Mouse (Mus musculus) liver, embryonic 11.5 days (tissue): ENCODE results near the gene Sh3rf3. TPM values are rescaled to one million over a fixed set of nuclear protein-coding genes. Genes with fewer than 3 reads are reported as not detected.

Experiments
- ATAC-seq: fragments of 200-750 bp; cut with Nextera tagmentation; replicated peaks from 2 replicates; pipeline ENCODE4 v1.8.0; 2017; ENCODE audit warnings: moderate number of reproducible peaks, mild to moderate bottlenecking, moderate TSS enrichment, moderate library complexity; ENCODE audit not compliant: low FRiP score
- DNase-seq: peaks from one replicate; pipeline ENCODE4 v3.0.0-alpha.2; 2017; ENCODE audit warnings: low spot score
- H3K27ac ChIP-seq: fragments of 300-500 bp; sonication (generic); 2 replicates; pipeline ENCODE4 v1.5.1; 2014; ENCODE audit warnings: mild to moderate bottlenecking, low read depth, low read length, control low read depth
- H3K27me3 ChIP-seq: fragments of 300-500 bp; sonication (generic); replicated peaks from 2 replicates; pipeline ENCODE4 v1.6.1; 2014; ENCODE audit warnings: low read length, mixed read lengths; ENCODE audit not compliant: control insufficient read depth, insufficient read depth
- H3K36me3 ChIP-seq: fragments of 300-500 bp; sonication (generic); 2 replicates; pipeline ENCODE4 v1.6.1; 2014; ENCODE audit warnings: mild to moderate bottlenecking, low read length, moderate library complexity, mixed read lengths; ENCODE audit not compliant: control insufficient read depth, insufficient read depth
- H3K4me1 ChIP-seq: fragments of 300-500 bp; sonication (generic); replicated peaks from 2 replicates; pipeline ENCODE4 v1.6.1; 2014; ENCODE audit warnings: low read length, mixed read lengths; ENCODE audit not compliant: control insufficient read depth, insufficient read depth
- H3K4me2 ChIP-seq: fragments of 300-500 bp; sonication (generic); 2 replicates; pipeline ENCODE4 v1.6.1; 2014; ENCODE audit warnings: mild to moderate bottlenecking, control low read depth, moderate library complexity
- H3K4me3 ChIP-seq: fragments of 300-500 bp; sonication (generic); 2 replicates; pipeline ENCODE4 v1.5.1; 2014; ENCODE audit warnings: low read depth, low read length, control low read depth
- H3K9ac ChIP-seq: fragments of 300-500 bp; sonication (generic); 2 replicates; pipeline ENCODE4 v1.6.1; 2014; ENCODE audit warnings: low read depth, low read length, control low read depth
- H3K9me3 ChIP-seq: fragments of 300-500 bp; sonication (generic); 2 replicates; pipeline ENCODE4 v1.6.1; 2016; ENCODE audit warnings: low read length, inconsistent platforms, mixed read lengths; ENCODE audit not compliant: control insufficient read depth
- WGBS: fragments of 180-500 bp; shearing (Covaris S2); extraction: QIAGEN DNeasy Blood & Tissue Kit; methylation state at CpG from one replicate; pipeline ENCODE4 v1.1.7; 2014; 5-methylcytosine and 5-hydroxymethylcytosine counted together
- polyA plus RNA-seq: library from polyadenylated mRNA; unstranded; fragments of >200 nt; fragmentation: Nextera tagmentation; extraction: Ambion mirVana; gene quantifications from 2 replicates; pipeline ENCODE4 v1.2.1, GENCODE M21; 2014

The Sh3rf3 gene
- polyA plus RNA-seq, 1 experiment from 2014 or later, result not detected

- H3K4me1 ChIP-seq, result no peaks in the 10 kb centered on the region
- no peak for DNase-seq
- H3K9me3 ChIP-seq, result no peaks in the 10 kb centered on the region
- ATAC-seq, result no peak
- WGBS, result 60% methylated on average over 2 of the region's 2 CpGs
- no peak overlapping the region for H3K27ac ChIP-seq
- no peak overlapping the region for H3K4me2 ChIP-seq
- H3K27me3 ChIP-seq, result no peaks in the 10 kb centered on the region
- no peaks in the 10 kb centered on the region for H3K36me3 ChIP-seq
- H3K4me3 ChIP-seq, result no peak overlapping the region
- H3K9ac ChIP-seq, result no peak overlapping the region
Measured at GRCm38 (mm10) chr10:58864735-58865134, 51.6 kb downstream of the Sh3rf3 start.

- DNase-seq (no peak), ATAC-seq (no peak)
- Histone ChIP-seq H3K36me3 (no peaks in the 10 kb centered on the region), H3K4me1 (no peaks in the 10 kb centered on the region), H3K27me3 (no peaks in the 10 kb centered on the region), H3K9me3 (no peaks in the 10 kb centered on the region), H3K4me2 (no peak overlapping the region), H3K27ac (no peak overlapping the region), H3K9ac (no peak overlapping the region), H3K4me3 (no peak overlapping the region)
- 81% methylated on average over 2 of the region's 2 CpGs for WGBS
Measured at GRCm38 (mm10) chr10:58867536-58867935, 54.4 kb downstream of the Sh3rf3 start.

- ATAC-seq (no peak), DNase-seq (no peak)
- no peak overlapping the region for H3K4me2 ChIP-seq
- H3K9ac ChIP-seq, result no peak overlapping the region
- H3K27ac ChIP-seq, result no peak overlapping the region
- WGBS, result 84% methylated on average over 1 of the region's 1 CpGs
- no peaks in the 10 kb centered on the region for H3K9me3 ChIP-seq
- no peak overlapping the region for H3K4me3 ChIP-seq
- no peaks in the 10 kb centered on the region for H3K27me3 ChIP-seq
- H3K36me3 ChIP-seq, result no peaks in the 10 kb centered on the region
- H3K4me1 ChIP-seq, result no peaks in the 10 kb centered on the region
Measured at GRCm38 (mm10) chr10:58869836-58870235, 56.7 kb downstream of the Sh3rf3 start.

- Histone ChIP-seq H3K27me3 (no peaks in the 10 kb centered on the region), H3K4me1 (no peaks in the 10 kb centered on the region), H3K9me3 (no peaks in the 10 kb centered on the region), H3K4me3 (no peak overlapping the region), H3K9ac (no peak overlapping the region), H3K27ac (no peak overlapping the region), H3K4me2 (no peak overlapping the region), H3K36me3 (no peaks in the 10 kb centered on the region)
- no peak for ATAC-seq
- DNase-seq, result no peak
- WGBS, result 85% methylated on average over 10 of the region's 10 CpGs
Measured at GRCm38 (mm10) chr10:58871149-58871820, 58.1 kb downstream of the Sh3rf3 start.

GRCm38 (mm10) chr10:58871821-58872577 lies 58.8 kb downstream of the Sh3rf3 start:
- WGBS, result 80% methylated on average over 7 of the region's 7 CpGs
- H3K9me3 ChIP-seq, result no peaks in the 10 kb centered on the region
- no peak overlapping the region for H3K4me3 ChIP-seq
- H3K4me2 ChIP-seq, result no peak overlapping the region
- H3K9ac ChIP-seq, result no peak overlapping the region
- no peaks in the 10 kb centered on the region for H3K27me3 ChIP-seq
- no peaks in the 10 kb centered on the region for H3K36me3 ChIP-seq
- no peaks in the 10 kb centered on the region for H3K4me1 ChIP-seq
- DNase-seq (no peak), ATAC-seq (no peak)
- H3K27ac ChIP-seq, result no peak overlapping the region

- H3K27me3 ChIP-seq, result no peaks in the 10 kb centered on the region
- H3K9ac ChIP-seq, result no peak overlapping the region
- H3K4me2 ChIP-seq, result no peak overlapping the region
- ATAC-seq, result no peak
- DNase-seq, result no peak
- H3K4me1 ChIP-seq, result no peaks in the 10 kb centered on the region
- no peak overlapping the region for H3K4me3 ChIP-seq
- H3K36me3 ChIP-seq, result no peaks in the 10 kb centered on the region
- no peaks in the 10 kb centered on the region for H3K9me3 ChIP-seq
- 80% methylated on average over 4 of the region's 4 CpGs for WGBS
- H3K27ac ChIP-seq, result no peak overlapping the region
Measured at GRCm38 (mm10) chr10:58877835-58878234, 64.7 kb downstream of the Sh3rf3 start.

- no peak overlapping the region for H3K4me2 ChIP-seq
- H3K9me3 ChIP-seq, result no peaks in the 10 kb centered on the region
- no peak overlapping the region for H3K9ac ChIP-seq
- no peak overlapping the region for H3K4me3 ChIP-seq
- H3K27me3 ChIP-seq, result no peaks in the 10 kb centered on the region
- H3K4me1 ChIP-seq, result no peaks in the 10 kb centered on the region
- no peak overlapping the region for H3K27ac ChIP-seq
- 88% methylated on average over 4 of the region's 4 CpGs for WGBS
- no peaks in the 10 kb centered on the region for H3K36me3 ChIP-seq
- DNase-seq, result no peak
- ATAC-seq, result no peak
Measured at GRCm38 (mm10) chr10:58878636-58879035, 65.5 kb downstream of the Sh3rf3 start.

- ATAC-seq, result no peak
- Histone ChIP-seq H3K36me3 (no peaks in the 10 kb centered on the region), H3K27ac (no peak overlapping the region), H3K4me3 (no peak overlapping the region), H3K27me3 (no peaks in the 10 kb centered on the region), H3K9me3 (no peaks in the 10 kb centered on the region), H3K9ac (no peak overlapping the region), H3K4me2 (no peak overlapping the region), H3K4me1 (no peaks in the 10 kb centered on the region)
- no peak for DNase-seq
- WGBS, result 73% methylated on average over 2 of the region's 2 CpGs
Measured at GRCm38 (mm10) chr10:58882741-58883140, 69.6 kb downstream of the Sh3rf3 start.

- H3K4me1 ChIP-seq, result no peaks in the 10 kb centered on the region
- H3K9me3 ChIP-seq, result no peaks in the 10 kb centered on the region
- H3K4me3 ChIP-seq, result no peak overlapping the region
- no peak overlapping the region for H3K27ac ChIP-seq
- H3K9ac ChIP-seq, result no peak overlapping the region
- no peak overlapping the region for H3K4me2 ChIP-seq
- WGBS, result 57% methylated on average over 5 of the region's 5 CpGs
- H3K36me3 ChIP-seq, result no peaks in the 10 kb centered on the region
- no peak for DNase-seq
- no peak for ATAC-seq
- no peaks in the 10 kb centered on the region for H3K27me3 ChIP-seq
Measured at GRCm38 (mm10) chr10:58885351-58885750, 72.2 kb downstream of the Sh3rf3 start.
